Mouse (Mus musculus) central nervous system, embryonic 14 days (tissue): ENCODE data around the gene Zp3. TPM values are rescaled to one million over a fixed set of nuclear protein-coding genes. Genes with fewer than 3 reads are reported as not detected.

Source experiments
- polyA plus RNA-seq: library from polyadenylated mRNA; depleted of rRNA; stranded (reverse); fragments of >200 nt; gene quantifications from 2 replicates; pipeline ENCODE4 v1.2.3, GENCODE M21; 2012; rRNA removed

Gene Zp3
- polyA plus RNA-seq: 0.15 and 0.24 TPM in 2 replicates

GRCm38 (mm10) chr5:135979904-135980303 is at the start of gene Zp3:
Zp3 (plus strand) TSS chr5:135980099.

GRCm38 (mm10) chr5:135934481-135935175 is 45.3 kb upstream of the Zp3 start, which contains the start of gene Ywhag:
Ywhag (minus strand) TSS chr5:135934616.

GRCm38 (mm10) chr5:135974365-135974764 is 5.5 kb upstream of the Zp3 start, which contains the start of gene Ssc4d:
Ssc4d (minus strand) TSS chr5:135974531.

GRCm38 (mm10) chr5:135994725-135995687 is 15.1 kb downstream of the Zp3 start, which contains the start of gene Dtx2:
Dtx2 (plus strand) TSS chr5:135994800.

Other genes starting within 250 kb of the Zp3 start
- gene Tmem120a, start 235.7 kb upstream of the Zp3 start, polyA plus RNA-seq: 33.7 TPM in 2 replicates
- gene Styxl1, start 201.7 kb upstream of the Zp3 start, polyA plus RNA-seq: 0.10 and 0.29 TPM in 2 replicates
- gene Mdh2, start 201.6 kb upstream of the Zp3 start, polyA plus RNA-seq: 471 TPM in 2 replicates
- gene Srrm3, start 173.2 kb upstream of the Zp3 start, polyA plus RNA-seq: 61.5 and 62.5 TPM in 2 replicates
- gene Hspb1, start 92.2 kb upstream of the Zp3 start, polyA plus RNA-seq: 6.5 and 41.2 TPM in 2 replicates
- gene Ywhag, start 45.5 kb upstream of the Zp3 start, polyA plus RNA-seq: 308 and 310 TPM in 2 replicates
- gene Ssc4d, start 5.6 kb upstream of the Zp3 start, polyA plus RNA-seq: 2.4 and 3.6 TPM in 2 replicates
- gene Dtx2, start 14.7 kb downstream of the Zp3 start, polyA plus RNA-seq: 22.9 and 23.0 TPM in 2 replicates
- 0.05 and 0.06 TPM in 2 replicates for gene Upk3b, start 58.4 kb downstream of the Zp3 start, polyA plus RNA-seq
- 1.3 TPM in 1 of 2 replicates, not detected in the other for gene Upk3bl, start 74.4 kb downstream of the Zp3 start, polyA plus RNA-seq
- 14.0 and 26.2 TPM in 2 replicates for gene Rasa4, start 103.8 kb downstream of the Zp3 start, polyA plus RNA-seq
- 158 and 166 TPM in 2 replicates for gene Polr2j, start 136.5 kb downstream of the Zp3 start, polyA plus RNA-seq
- 53.3 and 61.2 TPM in 2 replicates for gene Lrwd1, start 156.0 kb downstream of the Zp3 start, polyA plus RNA-seq
- 16.4 and 17.7 TPM in 2 replicates for gene Alkbh4, start 156.0 kb downstream of the Zp3 start, polyA plus RNA-seq
- gene Orai2, start 190.6 kb downstream of the Zp3 start, polyA plus RNA-seq: 37.5 and 40.2 TPM in 2 replicates
- gene Prkrip1, start 218.9 kb downstream of the Zp3 start, polyA plus RNA-seq: 47.9 and 50.5 TPM in 2 replicates